Mouse (Mus musculus): ENCODE data around the gene Pigz.

The Pigz gene

DNA sequence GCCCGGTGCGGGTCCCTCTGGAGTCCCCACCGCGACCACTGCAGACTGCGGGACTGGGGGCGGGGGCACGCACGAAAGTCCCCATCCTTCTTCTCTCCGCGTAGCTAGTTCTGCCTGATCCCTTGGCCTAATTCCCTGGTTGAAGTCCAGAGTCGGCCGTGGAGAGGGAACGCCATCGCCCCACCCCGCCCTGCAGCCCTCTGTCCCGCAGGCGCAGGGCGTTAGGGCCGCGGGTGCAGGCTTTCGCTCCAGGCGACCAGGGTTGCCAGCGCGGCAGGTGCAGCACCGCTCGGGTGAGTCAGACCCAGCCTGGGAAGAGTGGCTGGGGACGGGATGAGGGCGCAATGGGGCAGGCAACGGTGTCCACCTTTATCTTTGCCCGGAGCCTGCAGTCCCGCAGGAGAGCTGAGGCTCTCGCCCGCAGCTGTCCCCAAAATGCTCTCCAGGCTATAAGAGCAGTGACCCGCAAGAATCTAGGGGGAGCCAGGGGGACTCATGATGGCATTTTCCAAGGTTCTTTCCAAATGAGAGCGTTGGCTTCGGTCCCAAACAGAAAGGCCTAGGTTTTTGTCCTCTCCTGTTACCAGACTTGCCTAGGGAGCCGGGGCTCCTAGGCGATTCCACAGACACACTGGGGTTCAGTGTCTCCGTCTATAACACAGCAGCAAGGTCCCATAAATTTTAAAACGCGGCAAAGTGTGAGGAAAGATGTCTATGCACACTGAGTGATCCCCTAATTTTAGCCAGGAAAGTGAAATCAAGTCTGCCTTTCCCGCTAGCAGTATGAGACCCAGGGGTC is at the start of gene Pigz:
Gene Pigz (plus strand): TSS at position 101 of the 799 bp plus-strand sequence.
- no peak for DNase-seq (ENCODE audit: low read depth, low spot score)

DNA sequence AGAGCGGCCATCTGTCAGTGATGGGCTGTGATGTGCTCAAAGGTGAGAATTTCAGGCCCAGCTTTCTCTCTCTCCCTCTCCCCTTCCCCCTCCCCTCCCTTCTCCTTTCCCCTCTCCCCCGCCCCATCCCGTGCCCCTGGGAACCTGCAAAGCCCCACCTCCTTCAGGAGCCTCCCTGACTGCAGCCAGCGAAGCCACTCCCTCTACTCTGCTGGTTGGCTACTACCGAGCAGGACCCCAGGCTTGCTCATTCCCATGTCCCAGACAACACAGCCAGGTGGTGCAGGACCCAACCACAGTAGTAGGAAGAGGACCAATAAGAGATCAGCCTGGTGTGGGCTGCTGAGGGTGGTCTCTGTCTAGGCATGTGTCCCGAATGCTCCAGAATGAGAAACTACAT is 49.7 kb upstream of the Pigz start:
- peak; percentile 82 for DNase-seq (ENCODE audit: low read depth, low spot score)

DNA sequence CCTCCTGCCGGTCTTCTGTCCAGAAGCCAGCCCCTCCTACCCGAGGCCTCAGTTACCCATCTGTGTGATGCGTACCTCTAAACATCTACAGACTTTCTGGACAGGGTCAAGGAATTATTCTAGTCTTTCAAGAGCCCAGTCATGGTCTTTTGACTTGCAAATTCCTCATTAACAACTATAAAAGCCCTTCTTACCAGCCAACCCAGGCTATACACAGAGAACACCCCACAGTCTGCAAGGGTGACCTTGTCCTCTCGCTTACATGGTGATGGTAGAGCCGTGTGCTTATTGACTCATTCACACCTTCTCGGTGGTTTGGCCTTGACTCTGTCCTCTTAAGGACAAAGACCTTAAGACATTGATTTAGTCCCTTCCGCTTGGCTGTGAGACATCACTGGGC is 42.7 kb upstream of the Pigz start:
- peak; percentile 95 for DNase-seq (ENCODE audit: low read depth, low spot score)

DNA sequence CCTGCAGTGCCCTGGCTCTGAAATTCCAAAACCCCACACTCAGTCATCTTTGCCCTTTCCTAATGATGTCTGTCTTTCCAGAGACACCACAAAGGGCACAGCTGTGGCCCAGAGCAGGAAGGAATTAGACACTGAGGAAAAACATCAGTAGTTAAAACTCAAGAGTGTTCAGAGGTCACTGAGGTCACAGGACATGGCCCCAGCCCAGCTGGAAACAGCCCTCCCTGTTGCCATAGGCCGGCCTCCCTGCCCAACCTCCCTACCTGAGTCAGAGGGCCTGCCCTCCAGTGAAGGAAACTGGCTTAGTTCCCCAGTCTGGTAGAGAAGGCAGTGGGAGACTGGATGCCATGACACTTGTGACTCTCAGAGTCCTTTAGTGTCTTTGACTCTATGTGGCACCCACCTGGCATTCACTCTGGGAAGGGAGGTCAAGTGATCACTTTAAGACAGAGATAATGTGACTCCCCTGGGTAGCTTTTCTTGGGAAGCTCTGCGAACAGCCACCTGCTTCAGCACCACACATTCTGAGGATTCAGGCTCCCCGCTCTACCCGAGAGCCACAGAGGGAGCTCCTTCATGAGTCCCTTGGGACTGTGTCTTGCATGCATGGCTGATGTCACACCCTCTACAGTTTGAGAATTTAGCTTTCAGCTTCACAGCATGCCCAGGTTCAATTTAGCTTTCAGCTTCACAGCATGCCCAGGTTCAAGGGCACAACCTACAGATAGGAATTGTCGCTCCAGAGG is 40.1 kb upstream of the Pigz start:
- DNase-seq (ENCODE audit: low read depth, low spot score) = peak; percentile 44

DNA sequence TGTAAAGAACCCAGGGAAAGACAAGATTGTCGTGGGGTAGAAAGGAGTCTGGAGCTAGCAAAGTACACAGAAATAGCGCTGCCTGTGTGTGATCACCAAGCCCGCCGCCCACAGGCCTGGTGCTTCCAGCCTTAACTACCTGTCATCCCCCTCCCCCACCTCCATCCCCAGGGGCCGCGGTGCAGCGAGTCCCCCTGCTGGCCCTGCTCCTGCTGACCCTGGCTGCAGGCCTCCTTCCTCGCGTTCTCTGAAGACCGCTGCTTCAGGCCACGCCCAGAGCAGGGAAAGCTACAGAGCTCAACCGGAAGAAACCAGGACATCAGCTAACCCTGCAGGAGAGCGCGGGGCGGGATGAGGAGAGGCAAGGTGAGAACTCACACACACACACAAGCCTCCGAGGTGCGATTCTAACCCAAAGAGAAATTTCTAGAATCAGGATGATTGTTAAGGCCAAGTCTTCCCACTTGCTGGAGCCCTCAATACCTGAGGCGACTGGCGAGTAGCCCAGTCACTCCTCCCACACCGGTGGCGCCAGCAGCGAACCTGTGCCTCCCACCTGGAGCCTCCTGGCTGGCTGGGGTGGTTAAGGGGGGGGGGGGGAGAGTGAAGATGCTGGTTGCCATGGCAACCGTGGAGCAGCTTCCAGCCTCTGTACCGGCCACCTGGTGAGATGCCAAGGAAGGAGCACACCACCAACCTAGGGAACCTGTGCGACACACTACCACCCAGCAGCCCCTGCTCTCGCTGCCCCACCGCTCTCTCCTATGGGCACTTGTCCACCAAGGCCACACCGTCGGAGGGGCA is 36.5 kb upstream of the Pigz start:
- DNase-seq (ENCODE audit: low read depth, low spot score) = peak; percentile 76

DNA sequence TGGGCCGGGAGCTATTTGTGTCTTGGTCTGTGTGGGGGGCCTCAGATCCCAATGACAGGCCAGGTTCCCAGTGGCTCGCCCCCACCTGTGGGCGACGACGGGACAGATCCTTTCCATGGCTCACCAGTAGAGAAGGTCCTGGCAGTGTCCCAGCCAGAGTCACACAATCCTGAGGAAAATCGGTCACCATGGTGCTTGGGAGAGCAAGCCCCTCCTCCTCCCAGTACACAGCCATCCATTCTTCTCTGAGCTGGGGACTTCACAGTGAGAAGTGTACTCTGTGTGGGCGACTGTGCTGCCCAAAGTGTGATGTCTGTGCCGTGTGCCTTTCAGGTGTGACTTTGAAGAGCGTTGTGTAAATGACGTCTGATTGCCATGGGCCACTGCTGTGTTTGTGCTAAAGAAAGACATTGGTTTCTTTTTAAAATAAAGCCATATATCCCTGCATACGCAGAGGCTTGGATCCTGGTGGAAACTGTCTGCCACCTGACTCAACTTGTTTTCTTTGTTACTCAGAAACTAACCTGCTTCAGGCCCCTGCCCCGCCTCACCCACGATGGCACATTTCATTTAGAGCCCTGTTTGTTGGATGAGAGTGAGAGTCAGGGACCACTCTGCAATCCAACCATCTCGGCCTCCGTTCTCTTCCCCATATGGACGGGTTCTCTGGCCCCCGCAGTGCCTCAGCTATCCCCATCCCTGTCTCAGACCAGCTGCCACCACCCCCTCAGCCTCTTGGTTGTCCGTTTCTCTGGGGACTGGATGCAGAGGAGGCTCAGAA is 34.9 kb upstream of the Pigz start:
- no peak for DNase-seq (ENCODE audit: low read depth, low spot score)

DNA sequence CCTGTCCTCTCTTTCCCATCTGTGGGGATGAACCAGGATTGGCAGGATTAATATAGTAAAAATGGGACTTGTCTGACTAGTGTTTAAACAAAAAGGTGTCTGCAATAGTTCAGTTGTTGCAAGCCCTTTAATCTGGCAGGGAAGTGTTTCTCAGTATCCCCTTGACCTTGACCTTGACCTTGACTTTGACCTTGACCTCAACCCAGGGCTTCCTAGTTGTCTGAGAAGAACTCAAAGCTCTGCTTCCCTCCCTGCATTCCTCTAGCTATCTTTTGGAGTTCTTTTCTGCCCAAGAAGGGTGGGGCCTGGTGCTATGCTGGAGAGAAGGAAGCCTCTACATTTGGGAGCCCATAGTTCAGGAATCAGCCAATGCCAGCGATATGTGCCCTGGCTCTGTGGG is 31.8 kb upstream of the Pigz start:
- peak; percentile 88 for DNase-seq (ENCODE audit: low read depth, low spot score)

DNA sequence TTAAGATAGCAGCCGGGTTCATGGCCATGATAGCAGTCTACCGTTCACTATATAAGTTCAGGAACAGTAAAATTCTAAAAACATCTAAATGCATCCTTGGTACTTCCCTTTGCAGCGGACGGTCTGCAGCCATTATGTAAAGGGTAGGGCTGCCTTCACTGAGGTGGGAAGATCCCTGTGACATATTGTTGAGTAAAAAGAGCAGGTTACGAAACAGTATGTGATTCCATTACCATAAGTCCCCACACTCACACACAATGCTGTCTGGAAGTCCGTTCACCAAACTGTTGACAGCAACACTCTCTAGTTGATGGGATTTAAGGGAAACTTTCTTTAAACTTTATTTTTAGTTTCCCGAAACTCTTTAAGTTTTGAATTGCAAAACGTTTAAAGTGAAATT is 30.4 kb upstream of the Pigz start:
- DNase-seq (ENCODE audit: low read depth, low spot score) = no peak

DNA sequence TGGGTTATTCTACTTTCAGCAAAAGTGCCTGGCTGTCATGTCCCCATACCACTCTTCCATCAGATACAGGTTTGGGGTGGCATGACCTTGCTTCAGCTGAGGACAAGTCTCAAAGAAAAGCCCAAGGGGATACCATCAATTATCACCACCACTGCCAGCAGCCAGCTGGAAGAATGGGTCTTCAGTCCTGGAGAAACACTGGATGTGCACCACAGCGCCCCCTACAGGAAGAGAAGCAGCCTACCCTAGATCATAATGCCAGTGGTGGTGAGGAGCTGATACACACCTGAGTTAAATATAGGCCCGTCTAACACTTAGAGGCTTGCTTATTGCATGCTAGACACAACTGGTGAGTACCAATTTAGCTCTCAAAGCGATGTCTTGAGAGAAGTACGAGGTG is 28.3 kb upstream of the Pigz start:
- DNase-seq (ENCODE audit: low read depth, low spot score) = peak; percentile 77

DNA sequence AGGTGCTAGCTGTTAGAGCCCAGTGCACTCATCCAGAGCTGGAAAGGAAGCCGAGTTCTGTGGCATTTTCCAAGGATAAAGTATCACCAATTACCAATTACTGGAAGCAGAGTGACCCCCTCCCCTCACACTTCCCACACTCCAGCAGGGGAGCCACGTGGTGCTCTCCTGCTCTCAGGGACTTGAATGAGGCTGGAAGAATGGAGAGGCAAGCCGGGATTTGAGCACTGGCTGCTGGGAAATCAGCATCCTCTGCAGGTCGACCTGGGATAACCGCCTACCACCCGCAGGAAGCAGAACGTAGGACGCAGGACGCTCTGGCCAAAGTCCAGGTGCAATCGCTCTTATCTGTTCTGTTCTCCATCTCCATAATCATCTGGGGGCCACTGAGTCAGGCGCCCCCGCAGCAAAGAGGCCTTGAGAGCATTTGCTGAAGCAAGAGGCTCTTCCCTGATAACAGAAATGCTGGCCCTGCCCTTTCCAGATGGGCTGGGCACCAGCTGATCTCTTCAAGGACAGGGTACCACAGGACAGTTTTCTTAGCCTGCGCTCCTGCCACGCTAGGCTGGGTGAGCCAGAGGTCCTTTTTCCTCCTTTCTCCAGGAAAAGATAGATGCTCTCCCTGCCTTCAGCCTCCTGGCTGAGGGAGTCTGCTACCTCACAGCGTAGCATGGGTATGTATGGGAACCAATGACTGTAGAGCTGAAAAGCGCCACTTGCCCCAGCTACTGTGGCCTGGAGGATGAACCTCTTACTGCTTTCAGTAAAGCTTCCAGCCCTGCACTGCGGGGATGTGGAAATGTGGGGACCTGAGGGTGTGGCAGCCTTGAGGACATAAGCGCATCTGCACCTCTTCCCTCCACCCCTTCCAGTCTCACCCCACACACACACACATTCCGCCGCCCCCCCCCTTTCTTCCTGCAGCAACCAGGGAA is 27.5 kb upstream of the Pigz start:
- DNase-seq (ENCODE audit: low read depth, low spot score) = peak; percentile 44

DNA sequence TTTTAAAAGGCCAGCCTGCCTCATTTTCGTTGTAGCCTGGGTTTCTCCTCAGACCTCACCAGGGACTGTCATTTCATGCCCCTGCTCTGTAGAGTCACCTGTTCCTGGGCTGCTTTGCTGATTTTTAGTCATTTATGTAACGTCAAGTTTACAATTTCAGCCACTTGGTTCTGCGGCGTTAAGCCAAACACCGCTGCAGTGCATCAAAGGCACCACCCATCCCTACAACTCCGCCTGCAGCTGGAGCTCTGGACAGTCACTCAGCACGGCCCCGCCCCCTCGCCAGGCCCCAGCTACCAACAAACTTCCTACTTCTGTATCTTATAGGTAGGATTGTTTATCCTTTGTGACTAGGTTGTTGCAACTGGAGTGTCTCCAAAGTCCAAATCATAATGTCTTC is 26.8 kb upstream of the Pigz start:
- peak; percentile 68 for DNase-seq (ENCODE audit: low read depth, low spot score)

DNA sequence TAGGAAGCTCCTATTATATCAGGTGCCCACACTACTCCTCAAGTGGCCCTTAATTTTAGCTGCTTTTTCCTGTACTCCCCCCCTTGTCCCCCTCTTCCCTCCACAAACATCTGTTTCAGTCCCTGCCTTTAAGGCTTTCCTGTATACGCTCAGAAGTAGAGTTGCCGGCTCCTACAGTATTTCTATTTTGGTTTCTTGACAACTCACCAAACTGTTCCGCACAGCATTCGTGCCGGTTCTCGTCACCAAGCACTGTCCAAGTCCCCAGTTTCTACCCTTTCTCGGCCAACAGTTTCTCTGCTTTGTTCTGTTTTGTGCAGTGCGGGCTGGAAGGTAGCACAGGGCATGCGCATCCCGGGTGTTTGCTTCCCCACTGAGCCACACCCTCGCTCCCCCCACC is 24.7 kb upstream of the Pigz start:
- DNase-seq (ENCODE audit: low read depth, low spot score) = no peak

DNA sequence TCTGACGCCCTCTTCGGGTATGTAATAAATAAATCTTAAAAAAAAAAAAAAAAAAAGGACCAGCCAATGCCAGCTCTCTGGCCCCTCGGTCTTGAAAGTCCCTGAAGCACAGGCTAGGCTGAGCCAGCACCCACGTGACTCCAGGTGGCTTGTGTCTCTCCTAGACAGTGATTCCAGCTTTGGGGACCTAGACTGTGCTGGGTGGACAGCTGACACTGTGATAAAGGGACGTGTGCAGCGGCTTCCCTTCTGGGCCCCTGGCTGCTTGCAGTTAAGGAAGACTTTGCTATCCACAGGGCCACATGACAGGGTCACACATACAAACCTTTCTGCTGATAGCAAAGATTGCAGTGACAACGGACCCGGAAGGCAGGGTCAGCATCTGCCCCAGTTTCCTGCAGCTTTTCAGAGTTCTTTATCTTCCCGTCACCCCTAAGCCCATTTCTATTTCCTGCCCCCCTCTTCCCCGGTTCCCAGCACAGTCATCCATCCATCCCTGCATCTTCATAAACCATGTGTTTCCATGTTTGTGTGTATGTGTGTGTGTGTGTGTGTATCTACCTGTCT is 23.3 kb upstream of the Pigz start:
- no peak for DNase-seq (ENCODE audit: low read depth, low spot score)

DNA sequence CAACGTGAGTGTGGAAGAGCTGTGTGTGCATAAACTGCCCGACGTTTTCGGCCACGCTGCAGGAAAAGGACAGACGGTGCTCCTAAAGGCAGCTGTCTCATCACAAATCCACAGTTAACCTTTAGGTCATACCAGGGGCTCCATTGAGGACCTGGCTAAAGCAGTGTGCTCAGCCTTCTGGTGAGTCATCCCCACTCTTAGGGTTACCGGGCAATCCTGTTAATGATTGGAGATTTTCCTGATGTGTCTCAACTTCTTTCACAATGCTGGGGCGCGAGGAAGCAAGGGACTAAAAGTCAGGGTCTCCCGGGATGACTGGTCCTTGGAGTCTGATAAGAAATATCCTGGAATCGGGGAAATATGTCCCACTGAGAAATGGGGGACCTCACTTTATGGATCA is 15.9 kb upstream of the Pigz start:
- no peak for DNase-seq (ENCODE audit: low read depth, low spot score)

DNA sequence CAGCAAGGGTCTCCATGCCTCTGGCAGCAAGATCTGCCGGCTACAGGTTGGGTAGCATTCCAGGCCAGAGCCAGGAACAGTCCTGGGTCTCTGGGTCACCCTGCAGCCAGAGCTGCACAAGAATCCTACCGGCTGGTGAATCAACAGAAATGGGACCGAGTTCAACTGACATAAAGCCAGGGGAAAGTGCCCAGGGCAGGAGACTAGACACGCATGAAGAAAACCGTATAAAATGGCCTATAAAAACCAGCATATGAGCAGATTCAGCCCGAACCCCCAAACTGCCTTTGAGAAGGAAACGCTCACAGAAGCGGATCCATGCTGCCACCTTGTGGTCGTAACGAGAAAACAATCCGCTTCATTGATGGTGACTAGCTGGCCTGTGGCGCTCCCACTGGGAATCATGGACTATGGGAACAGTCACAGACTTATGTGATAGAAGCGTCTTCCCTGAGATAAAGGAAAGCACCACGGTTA is 15.4 kb upstream of the Pigz start:
- DNase-seq (ENCODE audit: low read depth, low spot score) = peak; percentile 83

DNA sequence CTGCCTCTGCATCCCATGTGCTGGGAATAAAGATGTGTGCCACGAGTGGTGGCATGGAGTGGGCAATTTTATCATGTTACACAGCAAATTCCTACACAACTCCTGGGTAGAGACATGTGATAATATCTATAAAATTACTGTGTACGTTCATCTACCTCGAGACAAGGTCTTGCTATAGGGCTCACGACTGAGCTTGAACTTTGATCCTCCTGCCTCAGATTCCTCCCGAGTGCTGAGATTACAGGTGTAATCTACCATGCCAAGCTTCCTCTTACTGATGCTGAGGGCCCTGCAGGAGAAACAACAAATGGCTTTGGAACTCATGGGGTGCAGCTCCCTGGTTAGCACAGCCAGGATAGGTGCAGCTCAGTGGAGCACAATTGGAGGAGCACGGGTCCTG is 9.3 kb upstream of the Pigz start:
- no peak for DNase-seq (ENCODE audit: low read depth, low spot score)

DNA sequence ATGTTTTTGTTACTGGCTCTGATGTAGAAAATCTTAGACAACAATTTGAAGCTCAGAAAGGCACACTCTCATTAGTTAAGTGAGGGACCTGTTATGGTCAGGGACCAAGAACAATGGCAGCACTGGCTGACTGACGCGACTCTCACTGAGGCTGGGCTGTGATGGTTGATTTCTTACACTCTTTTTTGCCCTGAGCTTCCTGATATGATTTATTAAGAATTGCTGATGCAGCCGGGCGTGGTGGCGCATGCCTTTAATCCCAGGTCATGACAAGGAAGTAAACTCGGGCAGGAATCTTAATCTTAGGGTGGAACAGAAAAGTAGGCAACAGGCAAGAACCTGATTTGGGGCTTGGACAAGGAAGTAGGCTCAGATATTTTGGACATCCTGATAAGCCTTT is 7.6 kb upstream of the Pigz start:
- no peak for DNase-seq (ENCODE audit: low read depth, low spot score)

DNA sequence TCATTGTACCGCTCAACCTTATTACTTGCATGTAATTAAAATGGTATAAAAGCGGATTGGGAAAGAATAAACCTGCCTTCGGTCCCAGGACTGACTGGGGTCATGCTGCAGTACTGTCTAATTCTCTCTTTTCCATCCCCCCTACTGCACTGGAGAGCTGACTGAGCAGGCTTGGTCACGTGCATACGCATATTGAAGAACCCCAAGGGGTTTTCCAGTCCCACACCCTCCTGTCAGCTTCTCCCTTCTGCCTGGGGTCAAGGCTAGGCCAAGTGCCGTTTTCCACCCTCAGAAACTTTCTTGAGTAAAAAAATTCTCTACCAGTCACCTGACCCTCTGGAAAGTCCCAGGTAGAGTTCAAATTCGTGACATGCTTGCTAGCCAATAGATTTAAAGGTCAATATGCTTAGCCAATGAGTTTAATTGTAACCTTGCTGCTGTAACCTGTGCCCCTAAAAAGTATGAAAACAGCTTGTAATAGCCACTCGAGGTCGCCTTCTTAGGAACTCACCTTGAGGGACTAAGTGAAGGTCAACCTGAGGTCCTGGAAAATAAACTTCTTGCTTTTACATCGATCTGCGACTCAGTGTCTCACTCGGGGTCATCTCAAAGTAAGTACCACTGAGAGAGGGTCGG is 7.0 kb upstream of the Pigz start:
- peak; percentile 86 for DNase-seq (ENCODE audit: low read depth, low spot score)

DNA sequence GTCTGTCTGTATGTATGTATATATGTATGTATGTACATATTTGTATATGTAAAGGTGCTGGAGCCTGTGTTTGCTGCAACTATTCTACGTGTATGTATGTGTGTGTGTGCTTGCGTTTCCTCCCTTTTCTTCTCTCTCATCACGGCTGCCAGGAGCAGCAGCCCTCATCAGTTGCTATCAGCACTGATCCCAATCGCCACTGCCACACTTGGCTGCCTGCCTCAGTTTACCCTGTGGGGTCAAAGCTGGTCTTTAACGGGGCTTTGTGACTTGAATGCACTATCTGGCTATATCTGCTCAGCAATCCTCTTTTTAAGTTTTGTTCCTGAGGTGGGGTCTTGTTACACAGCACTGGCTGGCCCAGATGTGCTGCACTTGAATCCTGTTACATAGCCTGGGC is 6.2 kb upstream of the Pigz start:
- DNase-seq (ENCODE audit: low read depth, low spot score) = no peak
